Mouse (Mus musculus) heart, postnatal 10 days (tissue): ENCODE measurements at regions not wholly inside any gene's neighbourhood (a gene's known extent, or its start where the extent isn't known, plus 50 kb on each side); places are given as distances from the start of the nearest gene placed in this dataset.
"Not testable (repeated sequence)": the region's sequence is repeated elsewhere in the genome, so short reads cannot be mapped to it uniquely, and the experiment has no call there.

Source experiments
- DNase-seq, 2 experiments: peaks; one replicate each; pipeline ENCODE4 v3.0.0; 2021
- intact Hi-C: fragments of 180-260 bp; cut with DNase I; formaldehyde crosslinking; loops from one replicate; pipeline ENCODE4 v1.15.1; 2025

GRCm38 (mm10) chrX:129546016-129546415 lies 203.5 kb upstream of the Diaph2 start:
- DNase-seq: no peak
- intact Hi-C loops: no loop called here

GRCm38 (mm10) chrX:129547606-129548005 lies 201.9 kb upstream of the Diaph2 start:
- intact Hi-C loops: no loop called here
- no peak for DNase-seq

DNA sequence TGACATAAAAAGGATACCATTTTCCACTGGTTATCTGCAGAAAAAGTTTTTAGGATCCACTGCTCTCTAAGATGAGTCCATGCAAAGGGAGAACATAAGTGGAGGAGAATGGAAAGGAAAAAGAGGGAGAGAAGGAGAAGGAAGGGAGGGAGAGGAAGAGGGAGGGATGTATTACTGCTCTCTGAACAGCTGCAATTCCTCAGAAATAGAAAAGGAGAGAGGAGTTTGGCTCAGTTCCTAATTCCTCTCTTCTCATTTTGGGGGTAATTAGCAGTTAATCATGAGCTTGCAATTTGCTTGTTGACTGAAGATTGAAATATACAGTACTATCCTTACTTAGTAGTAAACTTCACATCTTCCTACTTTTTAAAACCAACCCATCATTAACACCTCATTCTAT lies 193.5 kb upstream of the Diaph2 start:
- intact Hi-C loops: no loop called here
- no peak for DNase-seq

GRCm38 (mm10) chrX:129599491-129599890 lies 150.1 kb upstream of the Diaph2 start:
- intact Hi-C loops: no loop called here
- peak in 1 of 2 experiments; percentile 1 for DNase-seq

- DNase-seq: no peak
- intact Hi-C loops: no loop called here
Measured at GRCm38 (mm10) chrX:129607842-129608241, 141.7 kb upstream of the Diaph2 start.

GRCm38 (mm10) chrX:129611500-129611899 lies 138.0 kb upstream of the Diaph2 start:
- intact Hi-C loops, DNase-seq: not testable (repeated sequence)

DNA sequence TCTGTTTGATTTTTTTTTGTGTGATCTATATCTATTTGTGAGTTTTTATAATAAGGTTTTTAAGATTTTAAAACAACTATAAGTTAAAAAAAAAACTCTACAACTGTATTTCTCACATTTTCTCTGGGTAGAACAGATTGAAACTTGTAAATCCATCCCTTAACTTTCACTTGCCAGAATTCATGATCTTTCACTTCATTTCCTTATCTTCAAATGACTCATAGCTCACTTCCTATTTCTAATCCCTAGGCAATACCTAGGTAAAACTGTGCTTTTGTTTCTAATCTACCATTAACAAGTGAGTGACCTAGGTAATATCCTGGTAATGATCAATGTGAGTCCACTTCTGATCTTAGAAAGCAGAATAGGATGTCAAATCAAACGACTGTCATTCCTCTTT lies 112.5 kb upstream of the Diaph2 start:
- no peak for DNase-seq
- intact Hi-C loops: no loop called here

GRCm38 (mm10) chrX:129645106-129645505 lies 104.4 kb upstream of the Diaph2 start:
- intact Hi-C loops: no loop called here
- DNase-seq: no peak

GRCm38 (mm10) chrX:129656906-129657305 lies 92.6 kb upstream of the Diaph2 start:
- intact Hi-C loops: no loop called here
- peak; percentile 20 to 32 for DNase-seq

GRCm38 (mm10) chrX:129690677-129691076 lies 58.9 kb upstream of the Diaph2 start:
- intact Hi-C loops: no loop called here
- no peak for DNase-seq
